Mouse (Mus musculus): ENCODE measurements around the gene Gpc1. TPM values are rescaled to one million over a fixed set of nuclear protein-coding genes. Genes with fewer than 3 reads are reported as not detected.

Gpc1 gene
- total RNA-seq, 1 experiment: 38.0 TPM

DNA sequence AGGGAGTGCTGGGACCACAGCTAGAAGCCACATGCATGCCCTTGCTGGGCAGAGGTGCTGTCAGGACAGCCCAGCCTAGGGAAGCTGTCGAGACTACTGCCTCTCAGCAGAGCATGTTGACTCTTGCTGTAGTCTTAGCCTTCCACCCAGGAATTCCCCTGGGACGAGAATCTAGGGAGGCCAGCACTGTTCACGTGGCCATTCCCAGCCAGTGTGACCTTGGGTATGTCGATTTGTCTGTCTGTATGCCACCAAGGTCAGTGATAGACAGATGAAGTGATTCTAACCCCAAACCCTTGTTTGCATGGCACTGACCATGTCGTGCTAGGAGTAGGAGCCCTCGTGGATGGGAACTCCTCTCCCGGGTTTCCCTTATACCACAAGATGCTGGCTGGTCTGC, 14.4 kb downstream of the Gpc1 start:
- H3K4me1 ChIP-seq (ENCODE audit: control insufficient read depth in 2 of 2, insufficient read depth in 2 of 2, low read length in 2 of 2, poor library complexity in 1 of 2): peaks cover 0 to 25% of the 10 kb centered on the region in 2 experiments; a peak in 2 of 4 replicates
- TF ChIP-seq CHD2 (IDR thresholded peaks at IDR 0.05; ENCODE audit: low read depth, low read length) (no peak), ZNF384 (IDR thresholded peaks at IDR 0.05; ENCODE audit: low read depth, low read length) (no peak)
- in situ Hi-C loops (cut with MboI; ENCODE audit: low sequenced_read_pairs in 2 of 2, unreplicated experiment in 2 of 2): no loop called here
- no peaks in the 10 kb centered on the region for H3K9me3 ChIP-seq (ENCODE audit: control insufficient read depth, insufficient read depth, low read depth, low read length)
- H3K4me3 ChIP-seq (ENCODE audit: insufficient read depth in 1 of 2, low read depth in 1 of 2, low read length in 2 of 2, poor library complexity in 1 of 2, severe bottlenecking in 1 of 2): no peak overlapping the region
- no peak overlapping the region for H3K27ac ChIP-seq (ENCODE audit: insufficient read depth, low read depth, low read length, poor library complexity, severe bottlenecking)
- peaks cover 4% of the 10 kb centered on the region; the same call in 1 of the 2 replicates for H3K36me3 ChIP-seq (ENCODE audit: control insufficient read depth, insufficient read depth, low read length, poor library complexity, severe bottlenecking)
- no peak overlapping the region for H3K9ac ChIP-seq (ENCODE audit: insufficient read depth, low read depth, low read length, poor library complexity, severe bottlenecking)
- DNase-seq (ENCODE audit: low read depth, low spot score): no peak

GRCm38 (mm10) chr1:92847873-92848839, 16.7 kb downstream of the Gpc1 start:
- Histone ChIP-seq H3K4me1 (ENCODE audit: control insufficient read depth in 2 of 2, insufficient read depth in 2 of 2, low read length in 2 of 2, poor library complexity in 1 of 2) (peaks cover 0 to 22% of the 10 kb centered on the region in 2 experiments; a peak in 2 of 4 replicates), H3K27ac (ENCODE audit: insufficient read depth, low read depth, low read length, poor library complexity, severe bottlenecking) (no peak overlapping the region), H3K9ac (ENCODE audit: insufficient read depth, low read depth, low read length, poor library complexity, severe bottlenecking) (no peak overlapping the region), H3K36me3 (ENCODE audit: control insufficient read depth, insufficient read depth, low read length, poor library complexity, severe bottlenecking) (peaks cover 6% of the 10 kb centered on the region; the same call in 1 of the 2 replicates), H3K4me3 (ENCODE audit: insufficient read depth in 1 of 2, low read depth in 1 of 2, low read length in 2 of 2, poor library complexity in 1 of 2, severe bottlenecking in 1 of 2) (peak overlapping the region; percentile 26 to 53; a peak in 3 of 4 replicates), H3K9me3 (ENCODE audit: control insufficient read depth, insufficient read depth, low read depth, low read length) (no peaks in the 10 kb centered on the region)
- in situ Hi-C loops (cut with MboI; ENCODE audit: low sequenced_read_pairs in 2 of 2, unreplicated experiment in 2 of 2): no loop called here
- TF ChIP-seq CHD2 (IDR thresholded peaks at IDR 0.05; ENCODE audit: low read depth, low read length) (no peak), HCFC1 (IDR thresholded peaks at IDR 0.05; ENCODE audit: borderline replicate concordance, insufficient read depth, low read length) (no peak), MAFK (IDR thresholded peaks at IDR 0.05; ENCODE audit: insufficient read depth, low read depth, low read length) (no peak), ZNF384 (IDR thresholded peaks at IDR 0.05; ENCODE audit: low read depth, low read length) (no peak)
- no peak for DNase-seq (ENCODE audit: low read depth, low spot score)

DNA sequence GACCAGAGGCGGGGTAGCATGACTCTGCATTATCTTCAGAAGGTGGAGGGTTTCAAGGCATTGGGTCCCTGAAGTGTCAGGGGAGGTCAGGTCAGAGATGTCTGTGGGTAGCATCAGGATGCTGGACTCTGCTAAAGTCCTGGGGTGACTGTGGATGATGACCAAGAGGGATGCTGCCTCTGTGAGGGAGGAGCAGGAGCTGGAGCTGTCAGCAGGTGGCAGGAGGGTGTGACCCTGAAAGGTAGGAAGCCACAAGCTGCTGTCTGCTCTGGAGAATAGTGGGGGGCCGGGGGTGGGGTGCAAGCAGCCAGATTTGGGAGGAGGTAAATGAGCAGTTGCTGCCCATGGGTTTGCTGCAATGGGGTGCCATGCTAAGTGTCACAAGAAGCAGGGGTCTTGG, 18.0 kb downstream of the Gpc1 start:
- TF ChIP-seq MAFK (IDR thresholded peaks at IDR 0.05; ENCODE audit: insufficient read depth, low read depth, low read length) (0 out of 2 replicates have a peak, but pooled peaks have one; percentile 15), HCFC1 (IDR thresholded peaks at IDR 0.05; ENCODE audit: borderline replicate concordance, insufficient read depth, low read length) (no peak)
- no peak for DNase-seq (ENCODE audit: low read depth, low spot score)
- in situ Hi-C loops (cut with MboI; ENCODE audit: low sequenced_read_pairs in 2 of 2, unreplicated experiment in 2 of 2): no loop called here
- Histone ChIP-seq H3K4me3 (ENCODE audit: insufficient read depth in 1 of 2, low read depth in 1 of 2, low read length in 2 of 2, poor library complexity in 1 of 2, severe bottlenecking in 1 of 2) (no peak overlapping the region), H3K9me3 (ENCODE audit: control insufficient read depth, insufficient read depth, low read depth, low read length) (no peaks in the 10 kb centered on the region), H3K27ac (ENCODE audit: insufficient read depth, low read depth, low read length, poor library complexity, severe bottlenecking) (no peak overlapping the region), H3K9ac (ENCODE audit: insufficient read depth, low read depth, low read length, poor library complexity, severe bottlenecking) (no peak overlapping the region), H3K4me1 (ENCODE audit: control insufficient read depth in 2 of 2, insufficient read depth in 2 of 2, low read length in 2 of 2, poor library complexity in 1 of 2) (peaks cover 0 to 22% of the 10 kb centered on the region in 2 experiments; a peak in 2 of 4 replicates), H3K36me3 (ENCODE audit: control insufficient read depth, insufficient read depth, low read length, poor library complexity, severe bottlenecking) (peaks cover 6% of the 10 kb centered on the region; the same call in 1 of the 2 replicates)

GRCm38 (mm10) chr1:92849938-92850574, 18.6 kb downstream of the Gpc1 start:
- no peak for DNase-seq (ENCODE audit: low read depth, low spot score)
- H3K4me1 ChIP-seq (ENCODE audit: control insufficient read depth in 2 of 2, insufficient read depth in 2 of 2, low read length in 2 of 2, poor library complexity in 1 of 2): peaks cover 0 to 22% of the 10 kb centered on the region in 2 experiments; a peak in 2 of 4 replicates
- H3K9me3 ChIP-seq (ENCODE audit: control insufficient read depth, insufficient read depth, low read depth, low read length): no peaks in the 10 kb centered on the region
- H3K4me3 ChIP-seq (ENCODE audit: insufficient read depth in 1 of 2, low read depth in 1 of 2, low read length in 2 of 2, poor library complexity in 1 of 2, severe bottlenecking in 1 of 2): no peak overlapping the region
- no peak overlapping the region for H3K9ac ChIP-seq (ENCODE audit: insufficient read depth, low read depth, low read length, poor library complexity, severe bottlenecking)
- in situ Hi-C loops (cut with MboI; ENCODE audit: low sequenced_read_pairs in 2 of 2, unreplicated experiment in 2 of 2): no loop called here
- no peak for TF ChIP-seq ZNF384 (IDR thresholded peaks at IDR 0.05; ENCODE audit: low read depth, low read length)
- peaks cover 6% of the 10 kb centered on the region; the same call in 1 of the 2 replicates for H3K36me3 ChIP-seq (ENCODE audit: control insufficient read depth, insufficient read depth, low read length, poor library complexity, severe bottlenecking)
- no peak overlapping the region for H3K27ac ChIP-seq (ENCODE audit: insufficient read depth, low read depth, low read length, poor library complexity, severe bottlenecking)
